Mouse (Mus musculus) MEL (cell line): Measurements from ENCODE around the gene Sbpl. TPM values are rescaled to one million over a fixed set of nuclear protein-coding genes. Genes with fewer than 3 reads are reported as not detected.

Experiments
- DNase-seq: peaks from one replicate; pipeline ENCODE4 v3.0.0; 2011; ENCODE audit warnings: low read depth, low spot score
- H3K27ac ChIP-seq: 2 replicates; pipeline ENCODE4 v1.5.1; 2012; ENCODE audit warnings: low read depth, mild to moderate bottlenecking, control low read depth, low read length, moderate library complexity; ENCODE audit not compliant: control insufficient read depth
- H3K27me3 ChIP-seq, 2 experiments: fragments of 150-350 bp in 1 of 2; sonication (generic) in 1 of 2; 2 replicates each; pipeline ENCODE4 v1.6.1; 2012; ENCODE audit warnings: low read length in 2 of 2, mild to moderate bottlenecking in 2 of 2, improper control_type of control experiment in 1 of 2, moderate library complexity in 1 of 2; ENCODE audit not compliant: insufficient read depth in 2 of 2, control insufficient read depth in 1 of 2
- H3K36me3 ChIP-seq, 2 experiments: 2 replicates each; pipeline ENCODE4 v1.6.1; 2012 to 2014; ENCODE audit warnings: low read length in 2 of 2, improper control_type of control experiment in 1 of 2, inconsistent platforms in 1 of 2, mild to moderate bottlenecking in 1 of 2; ENCODE audit not compliant: insufficient read depth in 2 of 2, control insufficient read depth in 1 of 2
- H3K4me1 ChIP-seq, 2 experiments: fragments of 150-350 bp in 1 of 2; sonication (generic) in 1 of 2; 2 replicates each; pipeline ENCODE4 v1.6.1; 2012; ENCODE audit warnings: low read length in 2 of 2, improper control_type of control experiment in 1 of 2, mild to moderate bottlenecking in 1 of 2; ENCODE audit not compliant: insufficient read depth in 2 of 2, control insufficient read depth in 1 of 2
- H3K4me3 ChIP-seq, 2 experiments: fragments of 150-350 bp in 1 of 2; sonication (generic) in 1 of 2; 2 replicates each; pipeline ENCODE4 v1.5.1; 2012; ENCODE audit warnings: low read depth in 2 of 2, low read length in 2 of 2, mild to moderate bottlenecking in 2 of 2, moderate library complexity in 2 of 2, control low read depth in 1 of 2, improper control_type of control experiment in 1 of 2; ENCODE audit not compliant: control insufficient read depth in 1 of 2, insufficient read depth in 1 of 2
- H3K79me2 ChIP-seq: 2 replicates; pipeline ENCODE4 v1.6.1; 2012; ENCODE audit warnings: mild to moderate bottlenecking, low read length, moderate library complexity; ENCODE audit not compliant: control insufficient read depth, poor library complexity, insufficient read depth
- H3K9ac ChIP-seq: 2 replicates; pipeline ENCODE4 v1.6.1; 2012; ENCODE audit warnings: low read depth, mild to moderate bottlenecking, control low read depth, low read length, moderate library complexity; ENCODE audit not compliant: control insufficient read depth, poor library complexity, severe bottlenecking
- H3K9me3 ChIP-seq: fragments of 150-350 bp; sonication (generic); replicated peaks from 2 replicates; pipeline ENCODE4 v1.6.1; 2012; ENCODE audit warnings: mild to moderate bottlenecking, low read length, improper control_type of control experiment, moderate library complexity; ENCODE audit not compliant: insufficient read depth
- CTCF ChIP-seq, 3 experiments: IDR thresholded peaks in 2 of 3; conservative IDR thresholded peaks in 1 of 3; 2 replicates each; pipeline ENCODE4 v1.5.1; 2011 to 2012; ENCODE audit warnings: low read length in 3 of 3, low read depth in 2 of 3, mild to moderate bottlenecking in 2 of 3, improper control_type of control experiment in 1 of 3, inconsistent platforms in 1 of 3, mixed read lengths in 1 of 3, moderate library complexity in 1 of 3; ENCODE audit not compliant: control insufficient read depth in 1 of 3, insufficient read depth in 1 of 3, poor library complexity in 1 of 3, severe bottlenecking in 1 of 3
- E2F4 ChIP-seq: IDR thresholded peaks from 2 replicates; pipeline ENCODE4 v1.6.1; 2011; ENCODE audit warnings: low read depth, low read length, improper control_type of control experiment, borderline replicate concordance
- MAX ChIP-seq: IDR thresholded peaks from 2 replicates; pipeline ENCODE4 v1.6.1; 2011; ENCODE audit warnings: low read length, improper control_type of control experiment
- MEF2A ChIP-seq: IDR thresholded peaks from 2 replicates; pipeline ENCODE4 v1.6.1; 2014; ENCODE audit warnings: low read depth, mild to moderate bottlenecking, inconsistent platforms, low read length, improper control_type of control experiment; ENCODE audit not compliant: poor library complexity, insufficient replicate concordance, severe bottlenecking; ENCODE audit errors: extremely low read depth
- MYB ChIP-seq: IDR thresholded peaks from 2 replicates; pipeline ENCODE4 v1.6.1; 2011; ENCODE audit warnings: mild to moderate bottlenecking, low read depth, low read length, improper control_type of control experiment
- POLR2A ChIP-seq, 2 experiments: IDR thresholded peaks; 2 replicates each; pipeline ENCODE4 v1.6.1; 2011 to 2012; ENCODE audit warnings: low read length in 2 of 2, mild to moderate bottlenecking in 2 of 2, control low read depth in 1 of 2, improper control_type of control experiment in 1 of 2, low read depth in 1 of 2, moderate library complexity in 1 of 2; ENCODE audit not compliant: control insufficient read depth in 1 of 2, insufficient read depth in 1 of 2, poor library complexity in 1 of 2
- RAD21 ChIP-seq: IDR thresholded peaks from 2 replicates; pipeline ENCODE4 v1.6.1; 2011; ENCODE audit warnings: mild to moderate bottlenecking, low read depth, low read length, improper control_type of control experiment
- SMC3 ChIP-seq: IDR thresholded peaks from 2 replicates; pipeline ENCODE4 v1.6.1; 2011; ENCODE audit warnings: low read depth, low read length, improper control_type of control experiment
- TBP ChIP-seq: IDR thresholded peaks from 2 replicates; pipeline ENCODE4 v1.8.0; 2011; ENCODE audit warnings: low read depth, low read length, improper control_type of control experiment
- TCF12 ChIP-seq: IDR thresholded peaks from 2 replicates; pipeline ENCODE4 v1.6.1; 2014; ENCODE audit warnings: low read depth, mild to moderate bottlenecking, inconsistent platforms, low read length, improper control_type of control experiment, moderate library complexity
- UBTF ChIP-seq: IDR thresholded peaks from 2 replicates; pipeline ENCODE4 v1.6.1; 2012; ENCODE audit warnings: low read depth, mild to moderate bottlenecking, inconsistent platforms, low read length, improper control_type of control experiment, moderate library complexity, borderline replicate concordance; ENCODE audit not compliant: insufficient read depth
- USF2 ChIP-seq, 2 experiments: IDR thresholded peaks; 2 replicates each; pipeline ENCODE4 v1.6.1; 2011 to 2012; ENCODE audit warnings: improper control_type of control experiment in 2 of 2, low read length in 2 of 2, borderline replicate concordance in 1 of 2, inconsistent platforms in 1 of 2, low read depth in 1 of 2, mild to moderate bottlenecking in 1 of 2; ENCODE audit not compliant: insufficient read depth in 1 of 2
- polyA plus RNA-seq, 2 experiments: library from polyadenylated mRNA; stranded (reverse) in 1 of 2; unstranded in 1 of 2; fragments of >175 nt in 1 of 2; fragments of >200 nt in 1 of 2; gene quantifications; 2 replicates each; pipeline versions ENCODE4 v1.2.1 to v1.2.4; 2012; ENCODE audit warnings: low replicate concordance in 2 of 2, low read depth in 1 of 2; ENCODE audit not compliant: insufficient read length in 2 of 2, insufficient read depth in 1 of 2, missing spikeins in 1 of 2
- total RNA-seq: library from RNA; depleted of rRNA; stranded (reverse); fragments of 300-350 nt; gene quantifications from 2 replicates; pipeline ENCODE4 v1.2.3, GENCODE M21; 2012

Gene Sbpl
- total and polyA plus RNA-seq, 3 experiments, result not detected

DNA sequence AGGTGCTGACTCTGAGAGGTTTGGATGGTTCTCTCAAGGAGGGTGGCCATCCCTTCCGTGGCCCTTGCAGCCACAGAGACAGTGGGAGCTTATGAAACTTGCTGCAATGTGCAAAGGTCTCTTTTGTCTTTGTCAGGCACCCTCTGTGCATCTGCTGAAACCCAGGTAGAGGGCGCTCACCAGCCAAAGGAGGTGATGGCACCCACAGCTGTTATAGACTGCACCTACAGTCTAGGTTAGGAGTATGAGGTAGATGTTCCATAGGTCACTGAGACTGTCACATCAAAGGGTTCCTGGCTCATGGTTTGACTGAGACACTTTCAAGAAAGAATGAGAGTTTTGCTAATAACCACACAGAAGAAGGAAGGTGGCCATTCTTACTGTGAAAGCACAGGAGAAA is 13.7 kb upstream of the Sbpl start:
- 0 out of 2 replicates have a peak, but pooled peaks have one; percentile 15 for TF ChIP-seq SMC3
- no peak for TF ChIP-seq UBTF
- peak; percentile 23 for TF ChIP-seq RAD21
- no peak for TF ChIP-seq MYB
- no peak for TF ChIP-seq MEF2A
- TF ChIP-seq CTCF (IDR thresholded peaks at IDR 0.05 in 2 of 3, conservative IDR thresholded peaks at IDR 0.05 in 1 of 3; ENCODE audit: control insufficient read depth in 1 of 3, insufficient read depth in 1 of 3, low read depth in 2 of 3, low read length in 3 of 3, poor library complexity in 1 of 3, severe bottlenecking in 1 of 3), result peak; percentile 33 to 56 (median 55); a peak in 5 of 6 replicates
- TF ChIP-seq, all 39 proteins: peak for 3
- no peak overlapping the region for H3K27ac ChIP-seq

GRCm38 (mm10) chr17:23966658-23967401 is 11.8 kb upstream of the Sbpl start:
- TF ChIP-seq USF2 (IDR thresholded peaks at IDR 0.05; ENCODE audit: borderline replicate concordance in 1 of 2, insufficient read depth in 1 of 2, low read depth in 1 of 2, low read length in 2 of 2) (no peak), TBP (no peak), RAD21 (no peak), TCF12 (no peak), MYB (no peak), MAX (no peak), POLR2A (IDR thresholded peaks at IDR 0.05; ENCODE audit: control insufficient read depth in 1 of 2, insufficient read depth in 1 of 2, low read depth in 1 of 2, low read length in 2 of 2, poor library complexity in 1 of 2) (no peak), E2F4 (no peak)
- H3K27ac ChIP-seq, result no peak overlapping the region
- no peak for DNase-seq
- no peak overlapping the region for H3K9ac ChIP-seq
- H3K79me2 ChIP-seq, result no peaks in the 10 kb centered on the region
- no peaks in the 10 kb centered on the region for H3K9me3 ChIP-seq
- peaks cover 4 to 11% of the 10 kb centered on the region in 2 experiments; a peak in 3 of 4 replicates for H3K27me3 ChIP-seq
- H3K4me3 ChIP-seq, result no peak overlapping the region
- H3K36me3 ChIP-seq, result no peaks in the 10 kb centered on the region
- no peaks in the 10 kb centered on the region for H3K4me1 ChIP-seq

More for the DNA sequence above, 13.7 kb upstream of the Sbpl start:
- H3K36me3 ChIP-seq, result no peaks in the 10 kb centered on the region
- H3K4me1 ChIP-seq, result no peaks in the 10 kb centered on the region
- DNase-seq, result peak; percentile 50
- H3K9me3 ChIP-seq, result no peaks in the 10 kb centered on the region
- no peak overlapping the region for H3K4me3 ChIP-seq
- peaks cover 7 to 11% of the 10 kb centered on the region in 2 experiments; a peak in 3 of 4 replicates for H3K27me3 ChIP-seq
- H3K79me2 ChIP-seq, result no peaks in the 10 kb centered on the region
- H3K9ac ChIP-seq, result no peak overlapping the region
